8 mouse cellular contexts compared by ENCODE assay signal in genomic region chr4:106827738-106828361, GRCm38 (mm10). TPM values are rescaled to one million over a fixed set of nuclear protein-coding genes. Genes with fewer than 3 reads are reported as not detected.
DNase-seq lines count a peak whose midpoint lies in the region; ATAC-seq lines count a peak whose summit lies in the region.

No protein-coding gene starts in this region.

- peak; percentile 62; the same call in 1 of the 2 replicates for ATAC-seq in heart, embryonic 14.5 days (ENCODE audit: insufficient number of reproducible peaks, insufficient read depth, low FRiP score, low read depth)
- ATAC-seq in liver, embryonic 13.5 days (ENCODE audit: low read depth): peak; percentile 80
- peak; percentile 76 for ATAC-seq in stomach, embryonic 15.5 days (ENCODE audit: insufficient read depth, low FRiP score, low read depth)

- H3K9me3 ChIP-seq in forebrain, embryonic 10.5 days: no peaks in the 10 kb centered on the region
- no peaks in the 10 kb centered on the region for H3K9me3 ChIP-seq in heart, embryonic 14.5 days (ENCODE audit: control insufficient read depth, low read length)
- H3K9me3 ChIP-seq in liver, embryonic 13.5 days (replicated peaks): no peaks in the 10 kb centered on the region
- H3K9me3 ChIP-seq in stomach, embryonic 15.5 days: no peaks in the 10 kb centered on the region

- peaks cover 27% of the 10 kb centered on the region for H3K4me1 ChIP-seq in forebrain, embryonic 10.5 days
- H3K4me1 ChIP-seq in heart, embryonic 14.5 days (ENCODE audit: control insufficient read depth in 2 of 2, insufficient read depth in 2 of 2, low read length in 2 of 2): peaks cover 9 to 17% of the 10 kb centered on the region in 2 experiments
- H3K4me1 ChIP-seq in liver, embryonic 13.5 days (replicated peaks): peaks cover 47% of the 10 kb centered on the region
- peaks cover 23% of the 10 kb centered on the region for H3K4me1 ChIP-seq in stomach, embryonic 15.5 days

- peak overlapping the region; percentile 69 for H3K9ac ChIP-seq in heart, embryonic 14.5 days (ENCODE audit: low read length)
- H3K9ac ChIP-seq in liver, embryonic 13.5 days: peak overlapping the region; percentile 50
- H3K9ac ChIP-seq in stomach, embryonic 15.5 days: no peak overlapping the region

- under 1% methylated on average over 42 of the region's 42 CpGs for WGBS in forebrain, embryonic 10.5 days
- whole genome bisulfite sequencing in heart, embryonic 14.5 days: under 1% methylated on average over 42 of the region's 42 CpGs
- WGBS in liver, embryonic 13.5 days (ENCODE audit: insufficient replicate concordance): under 1% methylated on average over 42 of the region's 42 CpGs
- WGBS in stomach, embryonic 15.5 days: under 1% methylated on average over 42 of the region's 42 CpGs

- H3K27me3 ChIP-seq in forebrain, embryonic 10.5 days (ENCODE audit: poor library complexity, severe bottlenecking): peaks cover 59% of the 10 kb centered on the region
- 0 out of 2 replicates have a peak, but pooled peaks cover 4% of the 10 kb centered on the region for H3K27me3 ChIP-seq in heart, embryonic 14.5 days (ENCODE audit: control insufficient read depth, insufficient read depth, low read length)
- H3K27me3 ChIP-seq in liver, embryonic 13.5 days: peaks cover 46% of the 10 kb centered on the region
- H3K27me3 ChIP-seq in stomach, embryonic 15.5 days (replicated peaks): 0 out of 2 replicates have a peak, but pooled peaks cover 3% of the 10 kb centered on the region

- peak overlapping the region; percentile 68 for H3K27ac ChIP-seq in forebrain, embryonic 10.5 days
- 0 out of 4 replicates have a peak overlapping the region, but pooled peaks of 1 of the 2 experiments have one; percentile 19 for H3K27ac ChIP-seq in heart, embryonic 14.5 days (replicated peaks in 1 of 2; ENCODE audit: control insufficient read depth in 1 of 2, insufficient read depth in 1 of 2, low read depth in 2 of 2, low read length in 2 of 2)
- H3K27ac ChIP-seq in liver, embryonic 13.5 days: no peak overlapping the region; the same call in 1 of the 2 replicates
- peak overlapping the region; percentile 67 for H3K27ac ChIP-seq in stomach, embryonic 15.5 days

- no peaks in the 10 kb centered on the region for H3K36me3 ChIP-seq in forebrain, embryonic 10.5 days (replicated peaks)
- H3K36me3 ChIP-seq in heart, embryonic 14.5 days (ENCODE audit: control insufficient read depth, insufficient read depth, low read length): no peaks in the 10 kb centered on the region
- H3K36me3 ChIP-seq in liver, embryonic 13.5 days: no peaks in the 10 kb centered on the region
- H3K36me3 ChIP-seq in stomach, embryonic 15.5 days: no peaks in the 10 kb centered on the region

- peak overlapping the region; percentile 52 for H3K4me3 ChIP-seq in forebrain, embryonic 10.5 days
- peak overlapping the region; percentile 43 to 47 for H3K4me3 ChIP-seq in heart, embryonic 14.5 days (ENCODE audit: control insufficient read depth in 1 of 2, insufficient read depth in 1 of 2, low read depth in 1 of 2, low read length in 2 of 2)
- H3K4me3 ChIP-seq in liver, embryonic 13.5 days (replicated peaks): peak overlapping the region; percentile 51
- H3K4me3 ChIP-seq in stomach, embryonic 15.5 days (replicated peaks): peak overlapping the region; percentile 38

- H3K4me2 ChIP-seq in heart, embryonic 14.5 days (ENCODE audit: low read length): peak overlapping the region; percentile 93
- H3K4me2 ChIP-seq in liver, embryonic 13.5 days: peak overlapping the region; percentile 77
- H3K4me2 ChIP-seq in stomach, embryonic 15.5 days: peak overlapping the region; percentile 72

- DNase-seq in CD4-positive, CD25-positive, alpha-beta regulatory T cell, adult 2 months (ENCODE audit: low read depth, low spot score): peak; percentile 93
- peak; percentile 84 for DNase-seq in brain, adult 2 months (ENCODE audit: low read depth, low spot score)
- DNase-seq in forebrain, embryonic 10.5 days (ENCODE audit: extremely low spot score, low spot score): peak; percentile 50
- peak; percentile 85 for DNase-seq in kidney, postnatal 10 days
- DNase-seq in liver, embryonic 13.5 days: peak; percentile 69
- peak; percentile 91 to 94 for DNase-seq in natural killer cell, adult 2 months (ENCODE audit: low spot score in 2 of 2)

RNA-seq across cellular contexts. Expression of gene Acot11, which starts 23.1 kb away (rescaled TPM):
- polyA plus RNA-seq in forebrain, embryonic 10.5 days (2016; fragmentation: Nextera tagmentation; extraction: Ambion mirVana): 1.9 and 2.1 TPM in 2 replicates
- 5.0 and 6.0 TPM in 2 replicates for polyA plus RNA-seq in heart, embryonic 14.5 days (2014; fragmentation: Nextera tagmentation; extraction: Ambion mirVana)
- polyA plus RNA-seq in liver, embryonic 13.5 days (2015; fragmentation: Nextera tagmentation; extraction: Ambion mirVana): 5.0 TPM in 2 replicates
- 6.2 and 6.9 TPM in 2 replicates for polyA plus RNA-seq in stomach, embryonic 15.5 days (2015; fragmentation: Nextera tagmentation; extraction: Ambion mirVana)
